Mouse (Mus musculus): ENCODE measurements around the gene Slc26a3. TPM values are rescaled to one million over a fixed set of nuclear protein-coding genes. Genes with fewer than 3 reads are reported as not detected.
A peak's percentile ranks its signal among the peaks of the same experiment; 100 is the strongest.

Slc26a3 gene
- polyA plus RNA-seq, 1 experiment from 2014 or later = 0.07 TPM

DNA sequence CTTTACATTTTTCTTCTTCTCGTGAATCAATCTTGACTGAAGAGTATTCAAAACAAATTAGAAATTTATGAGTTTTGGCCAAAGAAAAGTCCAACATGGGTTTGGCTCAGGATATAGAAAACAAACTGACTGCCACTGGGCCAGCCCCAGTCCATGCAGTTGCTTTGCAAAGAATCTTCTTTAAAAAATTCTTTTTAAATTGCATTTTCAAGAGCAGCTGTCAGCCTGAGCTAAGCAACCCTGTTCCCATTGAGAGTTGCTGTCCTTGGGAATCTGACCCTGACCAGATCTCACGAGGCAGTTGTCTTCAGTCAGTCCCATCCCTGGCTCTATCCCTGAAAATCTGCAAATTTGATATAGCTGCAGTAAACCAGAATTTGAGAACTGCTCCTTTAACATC, 8.2 kb upstream of the Slc26a3 start:
- Histone ChIP-seq H3K4me3 (no peak overlapping the region), H3K4me1 (replicated peaks) (no peaks in the 10 kb centered on the region), H3K27ac (no peak overlapping the region), H3K36me3 (no peaks in the 10 kb centered on the region), H3K27me3 (ENCODE audit: insufficient read depth, poor library complexity, severe bottlenecking) (no peaks in the 10 kb centered on the region), H3K9me3 (no peaks in the 10 kb centered on the region)
- 65% methylated on average over 2 of the region's 2 CpGs for WGBS
- no peak for DNase-seq (ENCODE audit: low spot score)

DNA sequence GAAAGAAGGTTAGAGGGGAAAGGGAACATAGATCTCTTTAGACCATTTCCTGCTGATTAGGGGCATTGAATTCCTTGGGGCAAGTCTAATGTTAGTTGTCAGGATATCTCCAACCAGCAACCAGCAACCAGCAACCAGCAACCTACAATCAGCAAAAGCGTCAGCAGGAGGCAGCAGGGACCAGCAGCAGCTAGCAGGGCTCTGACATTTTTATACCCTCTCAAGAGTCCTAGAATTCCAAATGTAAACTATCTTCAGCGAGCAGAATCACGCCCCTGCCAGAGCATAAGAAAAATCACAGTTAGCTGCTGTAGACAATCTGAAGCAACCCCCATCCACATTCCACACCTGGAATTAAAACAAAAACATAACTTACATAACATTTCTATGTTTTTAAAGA, 3.4 kb upstream of the Slc26a3 start:
- H3K4me1 ChIP-seq (replicated peaks) = no peaks in the 10 kb centered on the region
- WGBS = 69% methylated on average over 3 of the region's 3 CpGs
- H3K4me3 ChIP-seq = no peak overlapping the region
- H3K9me3 ChIP-seq = no peaks in the 10 kb centered on the region
- H3K27ac ChIP-seq = no peak overlapping the region
- no peak for DNase-seq (ENCODE audit: low spot score)
- H3K27me3 ChIP-seq (ENCODE audit: insufficient read depth, poor library complexity, severe bottlenecking) = no peaks in the 10 kb centered on the region
- no peaks in the 10 kb centered on the region for H3K36me3 ChIP-seq

DNA sequence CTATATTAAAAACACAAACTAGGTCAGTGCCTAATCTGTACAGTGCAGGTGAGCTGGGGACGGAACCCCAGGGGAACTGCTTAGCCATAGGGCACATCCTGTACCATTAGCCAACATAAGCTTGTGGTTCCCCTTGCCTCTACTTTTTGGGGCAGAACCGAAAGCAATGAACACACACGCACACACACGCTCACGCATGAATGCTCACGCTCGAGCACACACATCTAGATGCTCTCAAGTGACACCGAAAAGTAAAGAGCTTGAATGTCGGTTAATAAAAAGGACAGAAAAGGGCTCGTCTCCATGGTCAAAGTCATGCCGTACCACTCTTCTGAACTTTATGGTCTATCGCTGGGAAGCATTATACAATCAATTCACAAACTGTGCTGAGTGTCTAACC, 1.0 kb downstream of the Slc26a3 start:
- H3K27me3 ChIP-seq (ENCODE audit: insufficient read depth, poor library complexity, severe bottlenecking) = no peaks in the 10 kb centered on the region
- no peak overlapping the region for H3K4me3 ChIP-seq
- no peaks in the 10 kb centered on the region for H3K36me3 ChIP-seq
- DNase-seq (ENCODE audit: low spot score) = no peak
- H3K9me3 ChIP-seq = no peaks in the 10 kb centered on the region
- H3K4me1 ChIP-seq (replicated peaks) = no peaks in the 10 kb centered on the region
- H3K27ac ChIP-seq = no peak overlapping the region
- WGBS = 95% methylated on average over 12 of the region's 12 CpGs

DNA sequence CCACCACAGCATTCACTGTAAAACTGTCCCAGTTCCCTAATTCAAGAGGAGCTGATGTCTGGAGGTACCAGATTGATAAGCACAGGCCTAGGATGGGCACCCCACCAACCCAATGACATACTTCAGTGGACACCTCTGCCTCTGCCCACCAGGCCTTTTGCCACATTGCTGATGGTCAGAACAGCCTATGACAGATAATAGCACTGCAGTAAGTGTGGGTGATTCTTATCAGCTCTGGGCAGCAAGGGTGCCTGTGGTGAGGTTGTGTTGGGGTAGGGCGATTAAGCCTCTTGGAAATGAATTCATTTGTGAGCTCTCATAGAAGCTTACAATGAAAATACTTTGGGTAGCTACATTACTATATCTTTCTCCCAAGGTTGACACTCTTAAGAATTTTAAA, 5.2 kb downstream of the Slc26a3 start:
- H3K36me3 ChIP-seq = no peaks in the 10 kb centered on the region
- H3K9me3 ChIP-seq = no peaks in the 10 kb centered on the region
- H3K27ac ChIP-seq = no peak overlapping the region
- WGBS = 92% methylated on average over 1 of the region's 1 CpGs
- H3K4me3 ChIP-seq = no peak overlapping the region
- no peaks in the 10 kb centered on the region for H3K4me1 ChIP-seq (replicated peaks)
- DNase-seq (ENCODE audit: low spot score) = no peak
- no peaks in the 10 kb centered on the region for H3K27me3 ChIP-seq (ENCODE audit: insufficient read depth, poor library complexity, severe bottlenecking)

DNA sequence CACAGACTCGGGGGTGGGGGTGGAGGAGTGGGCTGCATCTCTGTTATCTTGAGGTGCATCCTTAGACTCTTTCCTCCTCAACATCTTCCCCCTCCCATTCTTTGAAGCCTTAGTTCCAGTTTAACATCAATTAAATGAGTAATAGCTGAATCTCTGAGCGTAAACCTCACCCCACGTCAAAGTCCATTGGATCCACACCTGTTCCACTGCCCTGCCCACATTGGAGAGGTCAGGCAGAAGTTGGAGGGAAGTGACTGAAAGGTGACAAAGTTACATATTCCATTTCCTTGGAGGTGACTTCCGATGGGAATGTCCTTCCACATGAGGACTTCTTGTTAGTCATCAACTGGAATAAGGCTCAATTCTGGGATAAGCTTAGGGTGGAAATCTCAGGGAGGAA, 7.0 kb downstream of the Slc26a3 start:
- Histone ChIP-seq H3K27ac (no peak overlapping the region), H3K4me1 (replicated peaks) (no peaks in the 10 kb centered on the region), H3K4me3 (no peak overlapping the region), H3K9me3 (no peaks in the 10 kb centered on the region), H3K36me3 (no peaks in the 10 kb centered on the region), H3K27me3 (ENCODE audit: insufficient read depth, poor library complexity, severe bottlenecking) (no peaks in the 10 kb centered on the region)
- DNase-seq (ENCODE audit: low spot score) = no peak
- 90% methylated on average over 4 of the region's 4 CpGs for WGBS

DNA sequence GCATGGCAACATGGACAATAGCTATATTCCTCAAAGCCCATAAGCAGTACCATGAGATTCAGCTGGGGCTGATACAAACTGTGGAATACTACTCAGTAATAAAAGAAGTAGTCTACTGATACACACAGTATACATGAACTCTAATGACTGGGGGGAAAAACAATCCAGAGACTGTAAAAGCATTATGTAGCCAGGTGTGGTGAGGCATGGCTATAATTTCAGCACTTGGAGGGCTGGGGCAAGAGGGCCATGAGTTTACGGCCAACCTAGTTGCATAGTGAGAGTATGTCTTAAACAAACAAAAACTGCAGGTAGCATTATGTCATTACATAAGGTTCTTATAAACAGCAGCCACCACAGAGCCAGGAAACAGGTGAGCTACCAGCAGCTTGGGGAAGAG, 10.2 kb downstream of the Slc26a3 start:
- no peak for DNase-seq (ENCODE audit: low spot score)
- no peak overlapping the region for H3K4me3 ChIP-seq
- H3K27me3 ChIP-seq (ENCODE audit: insufficient read depth, poor library complexity, severe bottlenecking) = no peaks in the 10 kb centered on the region
- no peaks in the 10 kb centered on the region for H3K9me3 ChIP-seq
- H3K36me3 ChIP-seq = no peaks in the 10 kb centered on the region
- no peaks in the 10 kb centered on the region for H3K4me1 ChIP-seq (replicated peaks)
- 88% methylated on average over 1 of the region's 1 CpGs for WGBS
- no peak overlapping the region for H3K27ac ChIP-seq

DNA sequence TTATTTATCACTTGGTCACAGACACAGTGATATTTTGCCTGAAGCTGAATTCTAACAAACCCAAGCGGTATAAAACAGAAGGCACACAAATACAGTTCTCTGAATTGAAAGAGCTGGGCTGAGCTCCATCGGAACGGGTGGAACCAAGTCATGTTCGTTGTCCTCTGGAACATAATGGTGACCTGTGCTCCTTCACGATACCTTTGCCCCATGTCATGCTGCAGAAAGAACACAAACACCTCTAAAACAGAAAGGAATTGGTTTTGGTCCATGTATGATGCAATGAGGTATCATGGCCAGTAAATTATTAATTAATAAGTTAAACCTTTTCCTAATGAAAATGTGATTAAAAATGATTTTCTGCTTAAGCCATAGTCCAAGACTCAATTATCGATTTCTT, 11.3 kb downstream of the Slc26a3 start:
- no peaks in the 10 kb centered on the region for H3K36me3 ChIP-seq
- no peaks in the 10 kb centered on the region for H3K4me1 ChIP-seq (replicated peaks)
- no peak overlapping the region for H3K4me3 ChIP-seq
- no peak overlapping the region for H3K27ac ChIP-seq
- DNase-seq (ENCODE audit: low spot score) = no peak
- WGBS = 88% methylated on average over 6 of the region's 6 CpGs
- H3K9me3 ChIP-seq = no peaks in the 10 kb centered on the region
- no peaks in the 10 kb centered on the region for H3K27me3 ChIP-seq (ENCODE audit: insufficient read depth, poor library complexity, severe bottlenecking)

DNA sequence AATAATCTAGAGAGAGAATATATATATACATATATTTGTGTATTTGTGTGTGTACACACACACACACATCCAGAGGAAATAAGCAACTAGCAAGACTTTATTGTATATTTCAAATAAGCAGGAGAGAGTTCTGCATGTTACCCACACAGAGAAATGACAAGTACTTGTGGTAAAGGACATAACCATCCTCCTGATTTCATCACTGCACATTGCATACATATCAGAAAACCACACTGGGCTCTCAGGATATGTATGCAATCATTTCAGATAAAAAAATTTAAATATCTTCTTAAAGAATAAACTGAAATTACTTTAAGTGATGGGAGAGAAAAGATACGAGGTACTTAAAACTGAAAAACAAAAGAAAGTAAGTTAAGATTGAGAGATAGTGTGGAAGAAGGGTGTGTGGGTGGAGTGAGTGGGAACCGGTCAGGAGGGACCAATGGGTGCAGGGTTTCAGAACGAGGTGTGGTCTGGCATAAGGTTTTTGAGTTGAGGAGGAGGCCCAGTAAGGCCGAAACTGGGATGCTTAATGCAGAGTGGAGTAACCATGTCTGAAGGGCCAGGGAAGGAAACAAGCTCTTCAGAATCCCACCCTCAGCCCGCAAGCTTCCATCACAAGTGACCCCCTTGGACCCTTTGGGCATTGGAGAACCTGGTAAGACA, 14.0 kb downstream of the Slc26a3 start:
- WGBS = 79% methylated on average over 5 of the region's 5 CpGs
- H3K27me3 ChIP-seq (ENCODE audit: insufficient read depth, poor library complexity, severe bottlenecking) = no peaks in the 10 kb centered on the region
- H3K4me1 ChIP-seq (replicated peaks) = no peaks in the 10 kb centered on the region
- no peak overlapping the region for H3K27ac ChIP-seq
- no peaks in the 10 kb centered on the region for H3K9me3 ChIP-seq
- no peaks in the 10 kb centered on the region for H3K36me3 ChIP-seq
- no peak for DNase-seq (ENCODE audit: low spot score)
- no peak overlapping the region for H3K4me3 ChIP-seq

DNA sequence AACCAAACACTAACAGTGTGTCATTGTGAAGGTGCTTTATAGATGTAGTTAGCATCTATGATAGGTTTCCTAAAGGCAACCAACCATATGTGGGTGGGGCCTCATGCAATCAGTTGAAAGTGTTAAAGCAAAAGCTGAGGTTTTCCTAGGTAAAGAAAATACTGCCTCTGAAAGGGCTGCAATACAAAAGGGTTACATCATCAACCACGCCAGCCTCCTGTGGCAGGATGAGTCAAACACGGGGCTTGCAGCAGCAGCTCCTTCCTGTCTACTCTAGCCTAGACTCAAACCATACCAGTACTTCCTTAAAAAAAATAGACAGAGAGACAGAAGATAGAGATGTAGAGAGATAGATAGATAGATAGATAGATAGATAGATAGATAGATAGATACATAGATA, 25.3 kb downstream of the Slc26a3 start:
- 84% methylated on average over 2 of the region's 2 CpGs for WGBS
- no peak overlapping the region for H3K27ac ChIP-seq
- no peaks in the 10 kb centered on the region for H3K4me1 ChIP-seq (replicated peaks)
- DNase-seq (ENCODE audit: low spot score) = no peak
- H3K36me3 ChIP-seq = no peaks in the 10 kb centered on the region
- no peak overlapping the region for H3K4me3 ChIP-seq
- H3K9me3 ChIP-seq = no peaks in the 10 kb centered on the region
- H3K27me3 ChIP-seq (ENCODE audit: insufficient read depth, poor library complexity, severe bottlenecking) = no peaks in the 10 kb centered on the region; the same call in 1 of the 2 replicates

DNA sequence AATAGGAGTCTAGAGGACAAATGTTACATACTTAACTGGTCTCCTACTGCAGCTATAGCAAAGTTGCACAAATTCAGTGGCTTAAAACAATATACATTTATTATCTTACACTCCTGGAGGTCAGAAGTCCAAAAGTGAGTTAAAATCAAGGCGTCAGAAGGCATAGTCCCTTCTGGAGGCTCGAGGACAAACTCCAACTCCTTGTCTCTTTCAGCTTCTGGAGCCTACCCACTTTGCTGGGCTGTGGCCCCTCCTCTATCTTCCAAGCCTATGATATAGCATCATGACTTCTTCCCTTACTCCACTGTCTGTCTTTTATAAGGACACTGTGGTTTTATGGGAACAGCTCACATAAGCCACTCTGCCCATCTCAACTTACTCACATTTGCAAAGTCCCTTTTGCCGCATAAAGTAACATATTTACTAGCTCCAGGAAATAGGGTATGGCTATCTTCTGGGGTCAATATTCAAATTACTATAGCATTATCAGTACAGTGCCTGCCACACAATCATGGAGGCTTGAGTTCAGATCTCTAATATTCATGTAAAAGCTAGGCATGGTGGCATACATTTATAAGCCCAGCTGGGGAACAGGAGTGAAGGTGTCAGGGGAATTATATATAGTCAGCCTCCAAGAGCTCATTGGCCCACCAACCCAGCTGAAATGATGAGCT, 31.4 kb downstream of the Slc26a3 start:
- Histone ChIP-seq H3K27ac (no peak overlapping the region), H3K9me3 (no peaks in the 10 kb centered on the region), H3K27me3 (ENCODE audit: insufficient read depth, poor library complexity, severe bottlenecking) (no peaks in the 10 kb centered on the region), H3K36me3 (no peaks in the 10 kb centered on the region), H3K4me3 (no peak overlapping the region), H3K4me1 (replicated peaks) (no peaks in the 10 kb centered on the region)
- DNase-seq (ENCODE audit: low spot score) = no peak
- WGBS = 82% methylated on average over 3 of the region's 3 CpGs

DNA sequence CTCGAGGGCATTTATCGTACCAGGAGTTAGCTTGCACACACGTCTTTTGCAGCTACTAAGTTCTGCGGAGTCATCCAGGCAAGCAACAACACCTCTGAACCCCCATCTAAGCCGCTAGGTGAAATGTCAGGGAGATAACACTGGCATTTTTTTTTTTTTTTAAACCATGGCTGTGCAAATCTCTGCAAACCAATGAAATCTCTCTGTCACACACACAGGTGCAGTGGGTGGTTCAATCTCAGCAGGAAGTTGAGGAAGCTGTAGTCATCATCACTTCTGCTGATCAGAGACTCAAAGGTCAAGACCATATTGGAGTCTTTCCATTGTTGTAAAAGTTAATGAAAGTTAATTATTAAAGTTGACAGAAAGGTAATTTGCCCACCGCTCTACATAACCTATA, 47.1 kb downstream of the Slc26a3 start:
- WGBS = 75% methylated on average over 6 of the region's 6 CpGs
- no peaks in the 10 kb centered on the region for H3K36me3 ChIP-seq
- no peak for DNase-seq (ENCODE audit: low spot score)

DNA sequence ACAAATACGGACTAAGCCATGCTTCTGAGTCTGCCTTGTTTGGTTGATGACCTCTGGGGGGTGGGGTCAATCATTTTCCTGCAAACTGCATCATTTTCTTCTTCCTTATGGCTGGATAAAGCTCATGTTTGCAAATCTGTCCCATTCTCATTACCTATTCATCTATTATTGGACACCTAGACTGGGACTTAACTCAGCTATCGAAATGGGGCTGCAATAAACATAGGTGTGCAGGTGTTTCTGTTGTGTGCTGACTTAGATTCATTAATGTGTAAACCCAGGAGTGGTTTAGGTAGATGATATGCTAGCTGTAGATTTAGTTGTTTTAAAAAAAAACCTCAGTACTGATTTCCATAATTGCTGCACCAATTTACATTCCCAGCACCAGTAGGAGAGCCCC, 48.9 kb downstream of the Slc26a3 start:
- H3K4me3 ChIP-seq = no peak overlapping the region
- H3K4me1 ChIP-seq (replicated peaks) = peaks cover 11% of the 10 kb centered on the region; the same call in 1 of the 2 replicates
- no peaks in the 10 kb centered on the region for H3K27me3 ChIP-seq (ENCODE audit: insufficient read depth, poor library complexity, severe bottlenecking)
- no peaks in the 10 kb centered on the region for H3K9me3 ChIP-seq
- H3K36me3 ChIP-seq = no peaks in the 10 kb centered on the region
- no peak overlapping the region for H3K27ac ChIP-seq
- no peak for DNase-seq (ENCODE audit: low spot score)
- 83% methylated on average over 2 of the region's 2 CpGs for WGBS

More for the DNA sequence above, 47.1 kb downstream of the Slc26a3 start:
- Histone ChIP-seq H3K27me3 (ENCODE audit: insufficient read depth, poor library complexity, severe bottlenecking) (no peaks in the 10 kb centered on the region), H3K9me3 (no peaks in the 10 kb centered on the region), H3K27ac (no peak overlapping the region), H3K4me3 (no peak overlapping the region), H3K4me1 (replicated peaks) (no peaks in the 10 kb centered on the region)

DNA sequence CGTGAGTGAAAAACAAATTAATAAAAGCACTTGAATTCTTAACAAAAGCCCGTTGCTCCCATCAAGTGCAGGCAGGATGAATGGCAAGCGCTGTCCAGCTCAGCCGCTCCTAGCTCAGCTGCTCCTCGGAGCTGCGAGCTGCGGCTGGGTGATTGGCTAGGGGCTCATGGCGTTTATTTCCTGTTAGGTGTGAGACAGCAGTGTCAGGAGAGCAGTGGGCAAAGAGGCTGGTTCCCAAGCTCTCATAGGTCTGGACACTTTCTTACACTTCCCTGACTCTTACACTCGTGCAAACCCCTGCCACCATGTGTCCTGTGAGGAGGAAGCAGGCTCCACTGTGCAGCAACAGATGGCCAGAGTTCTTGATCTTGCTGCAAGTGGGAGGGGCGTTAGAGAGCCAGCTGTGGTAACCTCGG, 53.5 kb downstream of the Slc26a3 start:
- WGBS = 4% methylated on average over 11 of the region's 11 CpGs
- Histone ChIP-seq H3K9me3 (no peaks in the 10 kb centered on the region), H3K27ac (no peak overlapping the region), H3K4me3 (peak overlapping the region; percentile 44), H3K27me3 (ENCODE audit: insufficient read depth, poor library complexity, severe bottlenecking) (no peaks in the 10 kb centered on the region), H3K36me3 (no peaks in the 10 kb centered on the region), H3K4me1 (replicated peaks) (peaks cover 11% of the 10 kb centered on the region; the same call in 1 of the 2 replicates)
- peak; percentile 72 for DNase-seq (ENCODE audit: low spot score)
